Mouse (Mus musculus): ENCODE measurements around the gene Rasip1.
A peak's percentile ranks its signal among the peaks of the same experiment; 100 is the strongest.

Rasip1 gene

DNA sequence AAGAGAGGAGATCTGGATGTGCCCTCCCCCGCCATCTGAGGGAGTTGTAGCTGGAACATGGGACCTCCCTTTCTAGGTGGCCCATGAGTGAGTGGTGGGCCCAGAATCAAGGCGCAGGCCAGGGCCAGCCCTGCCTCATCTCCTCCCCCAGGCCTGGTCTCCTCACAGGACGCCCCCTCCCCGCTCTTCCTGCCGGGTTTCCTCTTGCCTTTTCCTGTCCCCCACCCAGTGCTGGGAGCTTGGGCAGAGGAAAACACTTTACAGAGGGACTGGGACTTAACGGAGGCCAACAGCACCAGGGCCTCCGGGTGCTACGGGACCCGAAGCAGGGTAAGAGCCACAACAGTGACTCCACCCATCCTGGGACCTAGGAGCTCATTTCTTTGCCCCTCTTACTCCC is at the start of gene Rasip1:
Rasip1 (plus strand) TSS at position 228 of the 400 bp plus-strand sequence.
- no peak for DNase-seq (ENCODE audit: low spot score)

GRCm38 (mm10) chr7:45585923-45586322 is 41.4 kb upstream of the Rasip1 start:
- DNase-seq (ENCODE audit: low spot score) = no peak

DNA sequence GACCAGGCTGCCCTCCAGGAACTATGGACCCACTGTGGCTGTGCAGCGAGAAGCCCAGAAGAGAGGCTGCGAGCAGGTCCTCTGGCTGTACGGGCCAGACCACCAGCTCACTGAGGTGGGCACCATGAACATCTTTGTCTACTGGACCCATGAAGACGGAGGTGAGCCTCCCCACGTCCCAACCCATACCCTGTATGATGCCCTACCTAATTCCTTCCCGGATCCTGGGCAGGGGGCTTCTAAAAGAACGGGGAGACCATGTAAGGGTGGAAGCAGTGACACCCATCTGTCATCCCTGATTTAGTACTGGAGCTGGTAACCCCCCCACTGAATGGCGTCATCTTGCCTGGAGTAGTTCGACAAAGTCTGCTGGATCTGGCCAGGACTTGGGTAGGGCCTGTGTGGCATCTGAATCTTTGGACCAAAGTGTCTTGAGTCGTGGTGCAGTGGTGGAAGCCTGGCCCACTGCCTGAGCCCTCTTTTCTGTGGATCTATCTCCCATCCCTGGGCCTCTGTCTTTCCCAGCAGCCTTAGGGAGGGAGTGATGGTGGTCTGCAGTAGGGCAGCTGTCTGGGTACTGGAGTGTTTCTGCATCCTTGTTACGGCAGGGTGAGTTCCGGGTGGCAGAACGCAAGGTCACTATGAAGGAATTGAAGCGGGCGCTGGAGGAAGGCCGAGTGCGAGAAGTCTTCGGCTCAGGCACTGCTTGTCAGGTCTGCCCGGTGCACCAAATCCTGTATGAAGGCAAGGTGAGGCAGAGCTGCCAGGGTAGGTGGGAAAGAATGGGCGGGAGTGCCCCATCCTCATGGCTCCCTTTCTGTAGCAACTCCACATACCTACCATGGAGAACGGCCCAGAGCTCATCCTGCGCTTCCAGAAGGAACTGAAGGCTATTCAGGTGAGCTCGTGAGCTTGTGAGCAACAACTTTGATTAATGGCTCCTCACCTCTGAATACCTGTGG is 39.4 kb upstream of the Rasip1 start:
- DNase-seq (ENCODE audit: low spot score) = no peak

- peak; percentile 96 for DNase-seq (ENCODE audit: low spot score)
Observed at GRCm38 (mm10) chr7:45589173-45589572, 38.1 kb upstream of the Rasip1 start.

DNA sequence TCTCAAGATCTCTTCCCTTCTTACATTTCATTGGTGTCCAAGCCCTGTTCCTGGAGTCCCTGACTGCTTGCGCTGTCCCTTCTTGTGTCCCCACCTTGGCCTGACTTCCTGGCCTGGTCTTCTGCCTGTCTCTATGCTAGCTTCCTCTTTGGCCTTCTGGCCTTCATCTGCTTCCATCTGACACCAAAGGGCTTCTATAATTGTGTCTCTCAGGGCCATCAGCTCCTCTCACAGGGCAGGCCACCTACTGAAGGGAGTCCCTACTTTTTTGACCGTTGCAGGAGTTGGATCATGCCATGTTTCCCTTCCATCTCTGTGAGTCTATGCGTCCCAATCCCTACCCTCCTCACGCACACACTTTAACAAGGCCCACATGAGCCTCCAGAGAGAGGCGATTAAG is 37.4 kb upstream of the Rasip1 start:
- no peak for DNase-seq (ENCODE audit: low spot score)

DNA sequence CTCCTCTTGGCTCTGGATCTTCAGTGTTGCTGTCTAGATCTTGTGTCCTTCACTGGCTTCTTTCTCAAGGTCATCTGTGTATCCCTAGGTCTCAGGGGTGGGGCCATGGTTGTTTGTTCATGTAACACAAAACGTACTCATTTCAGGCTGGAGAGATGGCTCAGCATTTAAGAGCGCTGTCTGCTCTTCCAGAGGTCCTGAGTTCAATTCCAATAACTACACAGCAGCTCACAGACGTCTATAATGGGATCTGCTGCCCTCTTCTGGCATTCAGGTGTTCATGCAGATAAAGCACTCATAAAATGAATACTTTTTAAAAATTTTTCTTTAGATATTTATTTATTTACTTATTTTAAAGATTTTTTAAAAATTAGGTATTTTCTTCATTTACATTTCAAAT is 36.4 kb upstream of the Rasip1 start:
- no peak for DNase-seq (ENCODE audit: low spot score)

- no peak for DNase-seq (ENCODE audit: low spot score)
Observed at GRCm38 (mm10) chr7:45591880-45592279, 35.4 kb upstream of the Rasip1 start.

DNA sequence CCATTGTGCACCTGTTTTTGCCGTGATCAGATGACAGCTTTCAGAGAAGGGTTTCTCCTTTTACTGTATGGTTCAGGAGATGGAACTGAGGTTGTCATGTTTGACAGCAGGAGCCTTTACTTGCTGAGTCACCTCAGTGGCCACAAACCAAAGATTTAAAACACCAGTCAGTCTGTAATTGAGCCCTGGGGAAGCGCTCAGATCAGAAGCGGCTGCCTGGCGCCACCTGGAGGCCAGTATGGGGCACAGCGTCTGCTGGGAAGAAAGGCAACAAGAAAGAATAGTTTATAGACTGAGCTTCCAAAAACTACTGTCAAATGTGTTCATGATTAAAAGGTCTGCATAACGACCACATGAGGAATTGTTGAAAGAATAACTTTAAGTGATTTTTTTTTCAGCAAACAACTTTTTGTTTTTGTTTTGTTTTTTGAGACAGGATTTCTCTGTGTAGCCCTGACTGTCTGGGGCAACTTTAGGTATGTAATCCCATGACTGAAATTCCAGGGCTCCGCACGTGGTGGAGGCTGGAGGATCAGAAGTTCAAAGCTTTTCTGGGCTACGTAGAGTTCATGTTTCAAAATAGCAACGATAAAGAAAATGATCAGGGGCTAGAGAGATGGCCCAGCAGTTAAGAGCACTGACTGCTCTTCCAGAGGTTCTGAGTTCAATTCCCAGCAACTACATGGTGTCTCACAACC is 34.0 kb upstream of the Rasip1 start:
- peak; percentile 63 for DNase-seq (ENCODE audit: low spot score)

- no peak for DNase-seq (ENCODE audit: low spot score)
Observed at GRCm38 (mm10) chr7:45595176-45595575, 32.1 kb upstream of the Rasip1 start.

- no peak for DNase-seq (ENCODE audit: low spot score)
Observed at GRCm38 (mm10) chr7:45596107-45596506, 31.2 kb upstream of the Rasip1 start.

DNA sequence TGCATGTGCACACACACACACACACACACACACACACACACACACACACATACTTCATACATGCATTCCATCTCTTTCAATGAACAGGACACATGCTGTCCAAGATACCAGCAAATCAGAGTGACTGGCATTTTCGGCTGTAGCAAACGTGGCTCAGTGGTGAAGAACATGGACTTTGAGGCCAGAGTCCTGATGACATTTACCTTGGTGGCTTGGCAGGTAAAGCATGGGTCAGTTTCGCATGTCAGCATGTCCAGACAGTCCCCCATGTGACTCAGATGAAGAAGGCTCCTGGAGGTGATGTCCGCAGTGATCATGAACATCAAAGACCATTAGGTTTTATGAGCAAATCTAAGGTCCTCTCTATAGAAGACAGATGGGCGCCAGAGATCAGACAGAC is 30.3 kb upstream of the Rasip1 start:
- no peak for DNase-seq (ENCODE audit: low spot score)

GRCm38 (mm10) chr7:45597527-45597926 is 29.8 kb upstream of the Rasip1 start:
- DNase-seq (ENCODE audit: low spot score) = no peak

DNA sequence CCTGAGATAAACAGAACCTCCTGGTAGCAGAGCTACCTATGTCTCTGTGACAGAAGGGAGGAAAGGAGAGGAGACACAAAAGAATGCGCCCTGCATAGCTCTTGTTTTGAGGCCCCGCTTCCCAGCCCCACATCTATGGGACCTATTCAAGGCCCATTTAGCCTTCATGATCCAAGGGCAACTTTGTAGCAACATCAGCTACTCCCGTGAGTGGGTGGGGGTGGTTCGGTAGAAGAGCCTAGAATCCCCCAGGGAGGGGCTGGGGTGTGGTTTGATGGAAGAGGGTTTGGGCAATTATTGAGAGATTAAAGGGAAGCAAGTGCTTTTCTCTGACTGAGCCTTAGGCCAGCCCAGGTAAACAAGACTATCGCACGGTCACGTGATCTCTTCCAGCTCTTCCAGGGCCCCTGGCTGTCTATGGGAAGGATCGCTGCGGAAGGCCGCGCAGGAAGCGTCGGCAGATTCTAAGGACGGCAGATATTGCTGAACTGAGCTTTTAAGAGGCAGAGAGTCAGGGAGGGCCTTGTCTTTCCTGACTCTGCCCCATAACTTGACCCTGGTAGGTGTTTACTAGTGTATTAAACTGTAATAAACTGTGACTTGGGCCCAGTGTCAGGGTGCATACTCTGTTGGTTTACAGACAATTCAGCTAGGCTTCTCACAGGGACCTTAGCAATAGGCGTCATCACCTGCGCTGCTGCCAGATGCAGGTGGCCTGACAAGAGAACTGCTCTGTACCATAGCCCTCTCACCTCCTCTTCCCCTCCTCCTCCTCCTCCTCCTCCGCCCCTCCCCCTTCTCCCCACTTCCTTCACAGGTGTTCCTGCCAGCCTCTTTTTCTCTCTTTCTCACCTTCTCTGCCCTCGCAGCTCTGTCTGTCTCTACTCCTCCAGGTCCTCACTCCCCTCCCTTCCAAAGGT is 28.1 kb upstream of the Rasip1 start:
- no peak for DNase-seq (ENCODE audit: low spot score)

- no peak for DNase-seq (ENCODE audit: low spot score)
Observed at GRCm38 (mm10) chr7:45605704-45606289, 21.5 kb upstream of the Rasip1 start.

DNA sequence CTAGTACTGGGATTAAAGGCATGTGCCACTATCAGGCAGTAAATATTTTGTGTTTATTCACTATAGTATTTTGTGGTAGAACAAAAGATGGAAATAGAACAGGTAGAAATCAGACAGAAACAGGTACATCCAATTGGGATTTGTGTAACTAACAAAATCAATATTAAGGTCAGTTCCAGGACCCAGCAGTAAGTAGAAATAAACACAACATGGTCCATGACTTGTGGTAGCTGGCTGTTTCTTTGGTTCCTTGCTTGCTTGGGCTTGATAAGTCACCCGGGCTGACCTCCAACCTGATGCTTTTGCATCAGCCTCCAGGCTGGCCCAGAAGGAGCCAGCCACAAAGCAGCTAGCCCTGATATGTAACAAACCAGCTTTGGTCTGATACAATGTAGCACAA is 17.8 kb upstream of the Rasip1 start:
- DNase-seq (ENCODE audit: low spot score) = no peak

GRCm38 (mm10) chr7:45616277-45616676 is 11.0 kb upstream of the Rasip1 start:
- DNase-seq (ENCODE audit: low spot score) = peak; percentile 57

DNA sequence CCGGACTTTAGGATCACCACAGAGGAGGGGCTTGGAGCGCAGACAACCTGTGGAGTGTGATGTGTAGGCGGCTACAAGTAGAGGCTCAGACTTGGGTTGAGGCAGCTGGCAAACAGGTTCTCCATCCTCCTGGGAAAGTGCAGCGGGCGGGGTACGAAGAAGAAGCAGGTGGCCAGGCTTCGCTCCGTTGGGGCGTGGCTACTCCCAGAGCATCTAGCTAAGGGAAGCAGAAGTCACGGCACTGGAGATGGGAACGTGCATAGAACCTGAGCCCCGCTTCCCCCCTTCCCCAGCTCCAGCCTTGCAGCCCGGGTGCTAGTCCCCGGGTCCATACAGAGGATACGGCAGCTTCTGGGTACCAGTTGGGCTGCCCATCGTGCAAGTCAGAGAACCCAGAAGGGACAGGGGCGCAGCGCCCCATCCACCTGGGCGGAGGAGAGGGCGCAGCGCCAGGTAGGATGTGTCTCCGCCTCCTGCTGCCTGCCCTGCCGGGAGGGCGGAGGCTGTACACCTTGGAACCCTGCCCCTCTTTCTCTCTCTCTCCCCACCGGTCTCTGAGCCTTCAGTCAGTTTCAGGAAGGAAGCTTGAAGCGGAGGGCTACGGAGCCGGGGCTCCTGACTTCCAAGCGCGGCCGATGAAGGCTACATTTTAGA is 10.1 kb upstream of the Rasip1 start, which contains the start of gene Fut1:
Fut1 (plus strand) TSS at position 248 of the 654 bp plus-strand sequence.
- no peak for DNase-seq (ENCODE audit: low spot score)

GRCm38 (mm10) chr7:45618316-45618715 is 9.0 kb upstream of the Rasip1 start:
- no peak for DNase-seq (ENCODE audit: low spot score)

DNA sequence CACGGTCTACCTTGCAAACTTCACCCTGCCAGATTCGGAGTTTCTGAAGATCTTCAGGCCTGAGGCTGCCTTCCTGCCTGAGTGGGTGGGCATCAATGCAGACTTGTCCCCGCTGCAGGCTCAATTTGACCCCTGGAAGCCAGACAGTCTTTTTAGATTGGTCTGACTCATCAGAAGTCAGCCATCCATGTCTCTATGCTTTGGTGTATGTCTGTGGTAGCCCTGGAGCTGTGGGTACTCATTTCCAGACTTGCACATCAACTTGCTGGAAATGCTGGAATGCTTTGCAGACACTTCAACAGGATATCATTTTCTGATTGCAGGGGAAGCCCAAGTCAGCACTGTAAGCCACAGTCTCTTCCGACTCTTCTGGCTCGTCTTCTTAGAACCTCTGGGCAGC is 7.7 kb upstream of the Rasip1 start:
- no peak for DNase-seq (ENCODE audit: low spot score)

DNA sequence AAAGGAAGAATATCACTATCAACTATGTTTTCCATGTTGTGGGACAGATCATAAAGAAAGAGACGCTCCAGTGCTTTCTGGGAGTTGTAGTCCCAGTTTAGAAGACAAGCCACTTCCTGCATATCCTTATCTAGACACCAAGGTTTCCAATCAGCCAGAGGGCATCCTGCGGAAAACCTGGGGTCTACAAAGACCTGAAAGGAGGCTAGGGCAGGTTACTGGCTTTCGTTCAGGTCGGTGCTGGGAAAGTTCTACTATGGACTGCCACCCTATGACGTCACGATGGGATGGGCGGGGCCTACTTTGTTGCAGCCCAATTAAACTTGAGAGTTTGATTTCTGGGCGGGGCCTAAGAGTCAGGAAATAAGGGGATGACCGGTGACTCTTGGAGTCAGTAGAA is 5.8 kb upstream of the Rasip1 start, which contains the start of gene Izumo1:
Izumo1 (plus strand) TSS at position 369 of the 400 bp plus-strand sequence.
- no peak for DNase-seq (ENCODE audit: low spot score)

- no peak for DNase-seq (ENCODE audit: low spot score)
Observed at GRCm38 (mm10) chr7:45623507-45623906, 3.8 kb upstream of the Rasip1 start.

All from MN1 (cell line).